Mouse (Mus musculus): ENCODE results near the gene Atp6v1e1. TPM values are rescaled to one million over a fixed set of nuclear protein-coding genes. Genes with fewer than 3 reads are reported as not detected.
A peak's percentile ranks its signal among the peaks of the same experiment; 100 is the strongest.
"Not testable (repeated sequence)": the region's sequence is repeated elsewhere in the genome, so short reads cannot be mapped to it uniquely, and the experiment has no call there.

Atp6v1e1 gene
- 100 to 1,000 TPM; 153 to 844 (median 245) TPM for total RNA-seq (2018; cell fraction: chromatin; rRNA removed)
- total RNA-seq (2018; cell fraction: cytosol; rRNA removed): 100 to 1,000 TPM; 244 to 445 (median 281) TPM
- 100 to 1,000 TPM; 144 to 511 (median 182) TPM for total RNA-seq (2018; cell fraction: nucleus; rRNA removed)
- polyA plus RNA-seq (2018): 284 to 395 TPM (median 322 TPM) in 3 replicates

- peaks cover 21% of the 10 kb centered on the region for H3K36me3 ChIP-seq (ENCODE audit: inconsistent target)
- 1% methylated on average over 39 of the region's 41 CpGs for WGBS (ENCODE audit: missing documents)
- H3K79me2 ChIP-seq (ENCODE audit: inconsistent target): peaks cover 51% of the 10 kb centered on the region
- peak within 1 kb of the TSS; percentile 86 for H3K4me3 ChIP-seq (ENCODE audit: inconsistent target)
- peak within 1 kb of the TSS; percentile 88 for H3K27ac ChIP-seq
These were observed at the start of gene Atp6v1e1 for GRCm38 (mm10) chr6:120822307-120822928. Gene Atp6v1e1, minus strand, starts transcription at chr6:120822793.

DNA sequence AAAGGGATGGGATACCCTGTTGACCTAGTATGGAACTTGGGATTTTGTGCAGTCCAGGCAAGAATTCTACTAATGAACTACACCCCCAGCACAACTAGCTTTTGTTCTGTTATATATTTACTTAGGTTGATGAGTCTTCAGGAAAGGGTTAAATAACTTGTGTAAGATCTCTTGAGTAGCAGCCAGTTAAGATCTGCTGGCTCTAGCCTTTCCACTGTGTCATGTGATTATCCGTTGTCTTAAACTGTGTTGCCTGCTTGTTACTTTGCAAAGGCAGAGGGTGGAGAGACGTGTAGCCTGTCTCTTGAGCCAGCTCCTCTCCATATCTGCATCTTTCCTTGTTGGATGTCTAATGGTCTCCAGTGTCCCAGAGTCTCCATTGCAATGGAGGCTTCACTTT, 48.7 kb upstream of the Atp6v1e1 start:
- H3K27ac ChIP-seq: no peak overlapping the region
- H3K4me3 ChIP-seq (ENCODE audit: inconsistent target): no peak overlapping the region
- WGBS (ENCODE audit: missing documents): 96% methylated on average over 2 of the region's 2 CpGs
- H3K79me2 ChIP-seq (ENCODE audit: inconsistent target): no peaks in the 10 kb centered on the region
- peaks cover 10% of the 10 kb centered on the region for H3K36me3 ChIP-seq (ENCODE audit: inconsistent target)

- no peak overlapping the region for H3K27ac ChIP-seq
- WGBS (ENCODE audit: missing documents): 89% methylated on average over 1 of the region's 1 CpGs
- H3K4me3 ChIP-seq (ENCODE audit: inconsistent target): no peak overlapping the region
- peaks cover 10% of the 10 kb centered on the region; the same call in 1 of the 2 replicates for H3K36me3 ChIP-seq (ENCODE audit: inconsistent target)
- no peaks in the 10 kb centered on the region for H3K79me2 ChIP-seq (ENCODE audit: inconsistent target)
These were observed 46.2 kb upstream of the Atp6v1e1 start for GRCm38 (mm10) chr6:120868824-120869223.

GRCm38 (mm10) chr6:120866051-120866814, 43.6 kb upstream of the Atp6v1e1 start:
- 35% methylated on average over 9 of the region's 9 CpGs for WGBS (ENCODE audit: missing documents)
- Histone ChIP-seq H3K27ac (no peak overlapping the region), H3K36me3 (ENCODE audit: inconsistent target) (0 out of 2 replicates have a peak, but pooled peaks cover 2% of the 10 kb centered on the region), H3K4me3 (ENCODE audit: inconsistent target) (no peak overlapping the region), H3K79me2 (ENCODE audit: inconsistent target) (no peaks in the 10 kb centered on the region)

DNA sequence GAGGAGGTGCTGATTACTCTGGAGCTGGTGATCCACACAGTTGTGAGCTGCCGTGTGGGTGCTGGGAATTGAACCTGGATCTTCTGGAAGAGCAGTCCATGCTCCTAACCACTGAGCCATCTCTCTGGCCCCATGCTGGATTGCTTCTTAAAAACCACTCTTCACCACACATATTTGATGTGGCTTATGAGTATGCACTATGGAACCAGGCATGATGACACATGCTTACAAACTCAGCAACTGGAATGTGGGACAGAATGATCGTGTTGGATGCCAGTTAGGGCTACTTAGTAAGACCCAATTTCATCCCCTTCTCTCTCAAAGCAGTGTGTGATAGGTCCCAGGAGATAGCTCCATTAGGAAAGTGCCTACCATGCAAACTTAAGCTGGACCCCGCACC, 37.5 kb upstream of the Atp6v1e1 start:
- 97% methylated on average over 3 of the region's 3 CpGs for WGBS (ENCODE audit: missing documents)

GRCm38 (mm10) chr6:120858217-120858711, 35.7 kb upstream of the Atp6v1e1 start:
- 97% methylated on average over 8 of the region's 8 CpGs for WGBS (ENCODE audit: missing documents)
- Histone ChIP-seq H3K79me2 (ENCODE audit: inconsistent target) (peaks cover 12% of the 10 kb centered on the region; the same call in 1 of the 2 replicates), H3K4me3 (ENCODE audit: inconsistent target) (no peak overlapping the region), H3K27ac (no peak overlapping the region), H3K36me3 (ENCODE audit: inconsistent target) (no peaks in the 10 kb centered on the region; the same call in 1 of the 2 replicates)

More for the DNA sequence above, 37.5 kb upstream of the Atp6v1e1 start:
- Histone ChIP-seq H3K27ac (no peak overlapping the region), H3K4me3 (ENCODE audit: inconsistent target) (no peak overlapping the region), H3K36me3 (ENCODE audit: inconsistent target) (no peaks in the 10 kb centered on the region), H3K79me2 (ENCODE audit: inconsistent target) (peaks cover 12% of the 10 kb centered on the region; the same call in 1 of the 2 replicates)

- WGBS (ENCODE audit: missing documents): 93% methylated on average over 10 of the region's 10 CpGs
- Histone ChIP-seq H3K27ac (no peak overlapping the region), H3K79me2 (ENCODE audit: inconsistent target) (peaks cover 8% of the 10 kb centered on the region; the same call in 1 of the 2 replicates), H3K4me3 (ENCODE audit: inconsistent target) (no peak overlapping the region), H3K36me3 (ENCODE audit: inconsistent target) (peaks cover 6% of the 10 kb centered on the region; the same call in 1 of the 2 replicates)
These were observed 31.8 kb upstream of the Atp6v1e1 start for GRCm38 (mm10) chr6:120854413-120854812.

DNA sequence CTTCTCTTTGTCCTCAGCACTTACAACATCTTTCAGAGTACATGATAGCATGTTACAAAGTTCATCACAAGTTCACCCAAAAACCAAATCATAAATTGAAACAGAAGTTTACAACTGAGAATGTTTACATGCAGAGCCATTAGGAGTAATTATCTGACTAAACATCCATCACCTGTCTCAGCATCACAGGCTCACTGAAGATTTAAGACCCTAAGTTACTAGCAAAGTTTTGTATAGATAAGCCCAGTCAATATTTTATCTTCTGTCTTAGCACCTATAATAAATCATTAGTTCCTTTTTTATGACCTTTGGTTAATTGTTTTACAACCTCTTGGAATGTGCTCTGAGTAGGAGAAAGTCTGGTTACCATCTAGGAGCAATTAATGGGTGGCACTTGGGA, 28.1 kb upstream of the Atp6v1e1 start:
- not testable (repeated sequence) for H3K27ac ChIP-seq; H3K79me2 ChIP-seq (ENCODE audit: inconsistent target); H3K4me3 ChIP-seq (ENCODE audit: inconsistent target)
- H3K36me3 ChIP-seq (ENCODE audit: inconsistent target): peaks cover 10% of the 10 kb centered on the region; the same call in 1 of the 2 replicates

- Histone ChIP-seq H3K36me3 (ENCODE audit: inconsistent target) (no peaks in the 10 kb centered on the region), H3K79me2 (ENCODE audit: inconsistent target) (peaks cover 90% of the 10 kb centered on the region), H3K4me3 (ENCODE audit: inconsistent target) (no peak overlapping the region), H3K27ac (no peak overlapping the region)
- WGBS (ENCODE audit: missing documents): 94% methylated on average over 5 of the region's 5 CpGs
These were observed 19.2 kb upstream of the Atp6v1e1 start for GRCm38 (mm10) chr6:120841754-120842153.

- Histone ChIP-seq H3K4me3 (ENCODE audit: inconsistent target) (no peak overlapping the region), H3K27ac (no peak overlapping the region), H3K79me2 (ENCODE audit: inconsistent target) (peaks cover 89% of the 10 kb centered on the region), H3K36me3 (ENCODE audit: inconsistent target) (no peaks in the 10 kb centered on the region)
- 78% methylated on average over 7 of the region's 7 CpGs for WGBS (ENCODE audit: missing documents)
These were observed 17.7 kb upstream of the Atp6v1e1 start for GRCm38 (mm10) chr6:120840258-120840657.

- H3K27ac ChIP-seq: no peak overlapping the region
- peak overlapping the region; percentile 68 for H3K4me3 ChIP-seq (ENCODE audit: inconsistent target)
- no peaks in the 10 kb centered on the region for H3K36me3 ChIP-seq (ENCODE audit: inconsistent target)
- peaks cover 58% of the 10 kb centered on the region for H3K79me2 ChIP-seq (ENCODE audit: inconsistent target)
- WGBS (ENCODE audit: missing documents): 40% methylated on average over 1 of the region's 1 CpGs
These were observed 14.5 kb upstream of the Atp6v1e1 start for GRCm38 (mm10) chr6:120837152-120837530.

DNA sequence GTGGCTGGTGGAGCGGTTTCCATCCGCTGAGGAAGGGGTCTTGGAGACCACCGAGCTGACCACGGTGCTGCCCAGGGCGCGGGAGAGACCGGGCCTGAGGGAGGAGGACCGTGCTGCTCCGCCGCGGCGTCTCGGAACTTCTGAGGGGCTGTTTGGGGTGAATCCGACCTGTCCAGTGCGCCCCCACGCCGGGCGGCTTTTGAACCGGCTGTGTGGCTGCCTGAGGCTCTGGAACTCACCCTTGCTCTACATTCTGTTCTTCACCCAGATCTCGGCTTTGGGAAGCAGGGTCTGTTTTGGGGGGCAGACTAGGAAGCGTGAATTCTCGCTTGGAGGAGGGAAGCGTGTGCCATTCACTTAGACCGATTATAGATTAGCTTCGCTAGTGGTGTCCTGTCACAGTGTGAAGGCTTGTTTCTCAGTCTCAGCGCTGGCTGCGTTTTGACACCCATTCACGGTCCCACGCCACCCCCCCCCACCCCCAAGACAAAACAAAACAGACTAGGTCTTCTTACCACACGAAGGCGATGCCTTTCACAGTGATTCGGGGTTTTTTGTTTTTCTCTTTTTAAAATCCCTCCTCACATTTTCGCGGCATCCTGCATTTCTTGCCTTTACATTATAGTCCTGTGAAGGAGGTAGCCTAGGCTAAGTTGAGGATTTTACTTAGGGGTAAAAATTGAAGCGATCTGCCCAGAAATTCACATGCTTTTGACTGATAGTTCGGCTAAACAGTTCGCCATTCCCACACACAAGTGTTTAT, 14.0 kb upstream of the Atp6v1e1 start:
- H3K79me2 ChIP-seq (ENCODE audit: inconsistent target): peaks cover 52% of the 10 kb centered on the region
- peak overlapping the region; percentile 61 for H3K27ac ChIP-seq
- H3K36me3 ChIP-seq (ENCODE audit: inconsistent target): no peaks in the 10 kb centered on the region
- WGBS (ENCODE audit: missing documents): 7% methylated on average over 36 of the region's 37 CpGs
- peak overlapping the region; percentile 68 for H3K4me3 ChIP-seq (ENCODE audit: inconsistent target)

GRCm38 (mm10) chr6:120835474-120836374, 13.1 kb upstream of the Atp6v1e1 start, which contains the start of gene Bcl2l13:
Gene Bcl2l13, plus strand, starts transcription at chr6:120836212.
- 3% methylated on average over 40 of the region's 40 CpGs for WGBS (ENCODE audit: missing documents)
- Histone ChIP-seq H3K27ac (peak within 1 kb of the TSS; percentile 61), H3K79me2 (ENCODE audit: inconsistent target) (peaks cover 46% of the 10 kb centered on the region), H3K36me3 (ENCODE audit: inconsistent target) (no peaks in the 10 kb centered on the region), H3K4me3 (ENCODE audit: inconsistent target) (peak within 1 kb of the TSS; percentile 68)
